Mouse (Mus musculus) adrenal gland, adult 8-10 months (tissue): ENCODE measurements around the gene Cd68. TPM values are rescaled to one million over a fixed set of nuclear protein-coding genes. Genes with fewer than 3 reads are reported as not detected.
A peak's percentile ranks its signal among the peaks of the same experiment; 100 is the strongest.
"Not testable (repeated sequence)": the region's sequence is repeated elsewhere in the genome, so short reads cannot be mapped to it uniquely, and the experiment has no call there.

Experiments used
- DNase-seq: peaks from one replicate; pipeline ENCODE4 v3.0.0; 2022
- total RNA-seq, 4 experiments: library from RNA; stranded (reverse); gene quantifications; 2 replicates each; pipeline ENCODE4 v1.2.4; 2022

The Cd68 gene
- total RNA-seq, 4 experiments from 2014 or later: 17.9 to 43.8 (median 30.0) TPM

- no peak for DNase-seq
Observed at GRCm38 (mm10) chr11:69666665-69667005, 682 bp upstream of the Cd68 start.

GRCm38 (mm10) chr11:69665457-69665960, 444 bp downstream of the Cd68 start:
- DNase-seq: no peak

DNA sequence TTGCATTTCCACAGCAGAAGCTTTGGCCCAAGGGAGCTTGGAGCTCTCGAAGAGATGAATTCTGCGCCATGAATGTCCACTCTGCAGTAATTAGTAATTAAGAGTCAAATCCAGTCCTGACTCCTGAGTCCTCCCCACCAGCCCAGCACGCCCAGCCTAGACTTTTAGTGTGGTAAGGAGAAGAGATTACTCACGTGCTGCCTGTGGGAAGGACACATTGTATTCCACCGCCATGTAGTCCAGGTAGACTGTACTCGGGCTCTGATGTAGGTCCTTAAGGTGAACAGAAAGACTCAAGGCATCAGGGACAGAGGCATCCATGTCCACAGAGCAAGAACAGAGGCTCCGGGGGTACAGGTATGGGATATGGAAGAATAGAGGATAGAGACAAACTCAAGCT, 1.1 kb downstream of the Cd68 start:
- DNase-seq: no peak

GRCm38 (mm10) chr11:69663795-69664194, 2.2 kb downstream of the Cd68 start:
- peak; percentile 73 for DNase-seq

DNA sequence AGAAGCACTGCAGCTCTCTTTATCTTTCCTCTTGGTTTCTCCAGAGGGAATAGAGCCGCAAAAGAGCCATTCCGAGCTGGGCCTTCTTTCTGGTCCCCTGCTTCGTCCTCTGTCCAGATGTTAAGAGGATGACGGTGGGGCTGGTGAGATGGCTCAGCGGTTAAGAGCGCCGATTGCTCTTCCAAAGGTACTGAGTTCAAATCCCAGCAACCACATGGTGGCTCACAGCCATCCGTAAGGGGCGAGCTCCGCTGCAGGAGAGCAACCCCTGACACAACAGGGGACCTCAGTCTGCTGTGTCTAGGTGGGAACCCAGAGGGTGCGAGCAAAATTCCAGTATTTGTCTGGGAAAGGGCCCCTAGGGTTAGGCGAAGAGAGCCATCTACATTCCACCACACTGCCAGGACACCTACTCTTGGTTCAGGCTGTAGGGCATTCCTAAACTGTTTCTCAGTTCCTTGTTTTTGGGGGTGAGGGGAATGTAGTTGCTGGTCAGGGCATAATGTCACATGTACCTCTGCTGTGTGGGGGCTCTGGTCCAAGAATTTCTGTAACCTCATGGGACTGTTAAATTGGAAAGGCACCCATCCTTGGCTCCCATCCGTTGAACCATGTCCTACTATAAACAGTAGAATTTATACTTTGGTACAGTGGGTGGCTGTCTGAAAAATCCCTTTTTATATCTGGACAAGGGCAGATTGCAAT, 2.8 kb downstream of the Cd68 start:
- DNase-seq: no peak

DNA sequence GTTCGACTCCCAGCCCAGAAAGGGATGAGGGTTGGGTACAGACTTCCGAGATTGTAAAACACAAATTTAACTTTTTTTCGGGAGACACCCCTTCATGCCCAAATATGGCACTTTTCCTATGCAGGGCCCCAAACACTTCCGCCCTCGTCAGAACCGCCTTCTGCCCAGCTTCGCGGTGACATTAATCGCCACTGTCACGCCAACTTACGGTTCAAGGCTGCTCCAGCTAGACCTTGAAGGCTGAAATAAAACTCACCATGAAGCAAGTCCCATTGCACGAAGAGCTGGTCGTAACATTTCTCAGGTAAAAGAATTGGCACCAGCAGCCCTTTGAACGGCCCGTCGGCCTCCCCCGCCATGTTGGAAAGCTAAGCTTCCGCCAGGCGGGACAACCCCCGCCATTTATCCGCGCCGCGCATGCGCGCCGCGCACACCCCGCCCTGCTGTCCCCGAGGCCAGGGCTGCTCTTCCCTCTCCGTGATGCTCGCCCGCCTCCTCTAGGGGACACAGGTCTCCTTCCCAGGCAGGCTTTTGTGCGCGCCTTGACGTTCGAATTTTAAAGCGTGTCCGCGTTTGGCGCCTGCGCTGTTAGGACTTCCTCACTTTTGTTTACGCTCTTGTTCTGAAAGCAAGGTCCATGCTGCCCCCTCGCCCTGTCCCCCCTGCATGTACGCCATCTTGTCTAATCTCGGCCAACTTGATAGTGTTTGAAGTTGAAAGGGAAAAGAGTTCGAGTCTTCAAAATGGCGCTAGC, 3.6 kb downstream of the Cd68 start, which contains the start of gene Mpdu1:
TSS of gene Mpdu1 (minus strand) at position 430 of the 754 bp plus-strand sequence.
- peak; percentile 96 for DNase-seq

GRCm38 (mm10) chr11:69661221-69661881, 4.6 kb downstream of the Cd68 start:
- peak; percentile 72 for DNase-seq

DNA sequence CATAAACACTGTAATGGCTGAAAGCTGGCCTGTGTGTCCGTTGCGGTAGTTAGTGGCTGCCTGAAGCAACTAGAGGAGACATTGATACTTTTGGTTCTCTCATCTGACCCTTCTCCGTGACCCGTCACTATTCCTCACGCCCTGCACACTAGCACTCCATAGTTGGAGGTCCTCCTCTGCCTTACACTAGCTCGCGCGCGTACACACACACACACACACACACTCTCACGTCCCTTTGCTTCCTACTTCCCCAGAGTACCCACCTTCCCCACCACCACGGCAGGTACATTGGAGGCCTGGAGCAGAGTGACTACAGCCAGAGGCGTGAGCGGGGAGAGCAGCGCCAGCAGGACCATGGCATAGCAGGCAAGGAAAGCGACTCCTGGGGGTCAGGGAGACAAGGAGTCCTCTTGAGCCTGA, 8.5 kb downstream of the Cd68 start:
- DNase-seq: no peak

DNA sequence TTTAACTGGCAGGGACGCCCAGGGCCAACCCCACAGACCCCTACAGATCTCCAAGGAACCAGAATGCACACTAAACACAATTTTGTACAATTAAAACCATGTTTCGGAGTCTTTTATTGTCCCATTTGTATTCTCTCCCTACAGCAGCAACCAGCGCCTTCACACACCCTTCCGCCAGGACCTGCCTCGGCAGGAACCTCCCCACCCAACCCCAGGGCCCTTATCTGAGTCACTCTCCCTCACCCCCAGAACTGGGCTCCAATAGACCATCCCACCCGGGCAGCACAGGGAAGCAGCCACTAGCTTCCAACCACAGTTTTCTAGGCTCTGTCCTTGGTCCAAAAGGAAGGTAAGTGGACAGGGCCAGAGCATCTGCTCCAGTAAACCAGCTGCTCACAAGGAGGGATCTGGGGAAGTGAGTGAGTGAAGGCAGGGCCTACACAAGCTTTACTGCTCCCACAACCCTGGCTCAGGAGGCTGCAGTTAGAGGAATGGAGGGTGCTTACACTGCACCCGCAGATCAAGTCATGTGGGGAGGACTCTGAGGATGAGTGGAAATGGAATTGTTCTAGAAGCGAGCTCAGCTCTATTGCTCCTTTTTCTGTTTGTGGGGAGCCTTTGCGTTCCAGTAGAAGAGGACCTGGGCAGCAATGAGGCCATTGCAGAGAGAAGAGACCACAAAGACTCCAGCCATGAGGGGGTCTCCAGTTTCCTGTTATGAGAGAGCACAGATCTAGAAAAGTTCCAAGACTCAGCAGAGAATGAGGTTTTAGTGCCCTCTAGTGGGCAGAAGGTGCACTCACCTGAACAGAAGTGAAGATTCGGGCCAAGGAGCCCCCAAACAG, 9.1 kb downstream of the Cd68 start:
- no peak for DNase-seq

DNA sequence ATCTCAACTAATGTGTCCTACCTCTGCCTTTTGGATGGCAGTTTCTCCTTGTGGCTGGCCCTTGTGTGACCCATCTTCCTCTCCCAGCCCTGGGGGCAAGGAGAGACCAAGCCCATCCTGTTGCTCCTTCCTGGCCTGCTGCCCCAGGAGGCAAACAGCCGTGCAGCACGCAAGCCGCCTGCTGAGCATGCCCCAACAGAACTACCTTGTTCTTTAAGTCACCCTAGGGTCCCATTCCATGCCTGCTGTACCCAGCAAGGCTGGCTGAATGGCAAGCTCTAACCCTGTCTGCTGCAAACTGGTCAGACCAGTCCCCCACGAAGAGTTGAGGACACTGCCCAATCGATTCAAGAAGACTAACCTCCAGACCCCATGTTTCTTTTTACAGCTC, 9.9 kb downstream of the Cd68 start:
- DNase-seq: no peak

- no peak for DNase-seq
Observed at GRCm38 (mm10) chr11:69655264-69656064, 10.5 kb downstream of the Cd68 start, which contains the start of gene Sox15. Sox15 (plus strand) TSS chr11:69655314.

GRCm38 (mm10) chr11:69654760-69655159, 11.2 kb downstream of the Cd68 start:
- no peak for DNase-seq

DNA sequence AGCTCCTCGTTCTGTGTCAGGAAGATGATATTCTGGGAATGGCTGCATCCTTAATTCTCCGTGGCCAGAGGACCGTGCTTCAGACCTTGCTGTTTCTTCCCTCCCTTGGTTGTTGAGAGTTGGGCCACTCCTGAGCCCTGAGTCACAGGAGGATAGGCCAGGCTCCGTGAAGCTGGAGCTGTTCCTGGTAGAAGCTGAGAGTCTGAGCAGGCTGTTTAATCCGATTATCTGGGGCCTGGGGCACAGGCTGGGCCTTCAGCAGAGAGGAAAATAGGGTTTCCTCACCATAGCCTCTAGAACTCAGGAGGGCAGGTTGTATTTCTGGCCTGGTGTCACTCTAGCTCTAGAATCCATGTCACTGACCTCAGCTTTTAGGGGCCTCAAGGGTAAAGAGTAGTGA, 12.6 kb downstream of the Cd68 start:
- DNase-seq: no peak

DNA sequence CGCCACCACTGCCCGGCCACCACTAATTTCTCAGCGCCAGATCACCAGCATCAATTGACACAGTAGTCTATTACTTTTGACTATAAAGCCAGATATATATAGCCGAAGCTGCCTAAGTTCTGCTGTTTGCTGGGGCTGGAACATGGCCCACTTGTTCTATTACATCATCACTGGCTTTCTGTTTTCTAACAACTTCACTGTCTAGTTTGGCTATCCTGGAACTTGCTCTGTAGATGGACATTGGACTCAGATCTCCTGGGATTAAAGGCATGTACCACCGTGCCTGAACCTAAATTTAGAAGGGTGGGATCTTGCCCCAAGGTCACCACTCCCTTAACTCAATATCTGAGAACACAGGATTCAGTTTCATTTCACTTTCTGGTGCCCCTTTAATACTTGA, 20.1 kb downstream of the Cd68 start:
- no peak for DNase-seq

- DNase-seq: no peak
Observed at GRCm38 (mm10) chr11:69635471-69635870, 30.5 kb downstream of the Cd68 start.

DNA sequence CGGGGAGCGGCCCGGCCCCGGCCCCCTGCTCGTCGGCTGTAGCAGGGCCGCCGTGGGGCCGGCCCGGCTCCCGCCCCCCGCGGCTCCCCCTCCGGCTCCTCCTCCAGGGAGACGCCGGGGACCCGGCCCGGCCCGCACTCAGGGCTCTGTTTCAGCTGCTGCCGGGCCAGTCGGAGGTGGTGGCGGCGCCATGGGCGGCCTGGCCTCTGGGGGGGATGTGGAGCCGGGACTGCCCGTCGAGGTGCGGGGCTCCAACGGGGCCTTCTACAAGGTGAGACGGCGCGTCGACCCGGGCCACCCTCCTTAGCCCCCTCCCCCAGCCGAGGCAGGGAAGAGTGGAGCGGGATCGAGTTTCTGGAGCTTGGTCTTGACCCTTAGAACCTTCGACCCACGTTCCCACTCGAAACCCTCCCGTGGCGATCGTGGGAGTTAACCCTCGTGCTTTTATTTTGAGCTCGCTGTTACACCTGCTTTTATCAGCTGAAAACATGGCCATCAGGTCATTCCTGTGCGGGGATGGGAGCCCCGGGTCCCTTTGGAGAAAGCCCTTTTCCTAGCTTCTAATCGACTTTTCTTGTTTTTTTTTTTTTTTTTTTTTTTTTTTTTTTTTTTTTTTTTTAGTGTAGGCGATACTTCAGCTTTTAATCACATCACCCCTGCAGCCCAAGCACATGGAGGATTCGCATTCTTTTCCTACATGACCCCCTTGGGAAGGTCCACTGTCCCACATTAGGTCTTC, 32.7 kb downstream of the Cd68 start:
- DNase-seq: peak; percentile 56

DNA sequence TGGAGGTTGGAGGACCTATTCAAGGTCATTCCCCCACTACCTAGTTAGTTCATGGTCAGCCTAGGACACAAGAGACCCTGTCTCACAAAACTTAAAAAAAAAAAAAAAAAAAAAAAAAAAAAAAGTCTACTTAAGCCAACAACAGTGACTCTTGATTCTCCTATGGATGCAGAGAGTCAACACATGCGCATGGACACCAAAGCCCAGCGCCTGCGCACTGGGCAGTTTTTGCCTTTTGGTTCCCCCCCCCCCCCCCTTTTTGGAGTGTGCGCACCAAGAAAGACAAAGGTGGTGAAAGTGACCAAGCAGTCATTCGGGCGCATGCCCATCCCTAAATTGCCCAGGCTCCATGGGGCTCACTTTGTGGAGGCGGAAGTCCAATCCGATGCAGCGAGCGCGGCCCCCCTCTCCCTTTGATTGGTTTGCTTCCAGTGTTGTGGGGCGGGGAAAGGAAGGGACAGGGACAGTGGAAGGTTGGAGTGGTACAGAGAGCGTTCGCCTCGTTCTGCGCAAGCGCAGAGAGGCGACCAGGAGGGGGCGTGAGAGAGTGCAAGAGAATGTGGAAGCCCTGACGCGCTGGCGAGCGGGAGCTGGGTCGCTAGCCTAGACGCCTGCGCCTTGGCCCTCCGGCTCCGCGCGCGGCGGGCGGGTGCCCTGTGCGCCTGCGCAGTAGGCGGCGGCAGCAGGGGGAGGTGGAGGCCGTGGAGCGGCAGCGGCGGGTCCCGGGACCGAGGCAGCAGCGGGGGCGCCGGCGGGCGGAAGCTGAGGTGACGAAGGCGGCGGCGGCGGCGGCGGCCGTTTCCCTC, 33.5 kb downstream of the Cd68 start, which contains the start of gene Fxr2:
TSS of gene Fxr2 (plus strand) at position 707 of the 806 bp plus-strand sequence.
- DNase-seq: peak; percentile 100

GRCm38 (mm10) chr11:69629802-69630201, 36.2 kb downstream of the Cd68 start:
- no peak for DNase-seq

- peak; percentile 65 for DNase-seq
Observed at GRCm38 (mm10) chr11:69628286-69628685, 37.7 kb downstream of the Cd68 start.

GRCm38 (mm10) chr11:69624339-69624738, 41.6 kb downstream of the Cd68 start:
- not testable (repeated sequence) for DNase-seq
